In the genomic region with DNA sequence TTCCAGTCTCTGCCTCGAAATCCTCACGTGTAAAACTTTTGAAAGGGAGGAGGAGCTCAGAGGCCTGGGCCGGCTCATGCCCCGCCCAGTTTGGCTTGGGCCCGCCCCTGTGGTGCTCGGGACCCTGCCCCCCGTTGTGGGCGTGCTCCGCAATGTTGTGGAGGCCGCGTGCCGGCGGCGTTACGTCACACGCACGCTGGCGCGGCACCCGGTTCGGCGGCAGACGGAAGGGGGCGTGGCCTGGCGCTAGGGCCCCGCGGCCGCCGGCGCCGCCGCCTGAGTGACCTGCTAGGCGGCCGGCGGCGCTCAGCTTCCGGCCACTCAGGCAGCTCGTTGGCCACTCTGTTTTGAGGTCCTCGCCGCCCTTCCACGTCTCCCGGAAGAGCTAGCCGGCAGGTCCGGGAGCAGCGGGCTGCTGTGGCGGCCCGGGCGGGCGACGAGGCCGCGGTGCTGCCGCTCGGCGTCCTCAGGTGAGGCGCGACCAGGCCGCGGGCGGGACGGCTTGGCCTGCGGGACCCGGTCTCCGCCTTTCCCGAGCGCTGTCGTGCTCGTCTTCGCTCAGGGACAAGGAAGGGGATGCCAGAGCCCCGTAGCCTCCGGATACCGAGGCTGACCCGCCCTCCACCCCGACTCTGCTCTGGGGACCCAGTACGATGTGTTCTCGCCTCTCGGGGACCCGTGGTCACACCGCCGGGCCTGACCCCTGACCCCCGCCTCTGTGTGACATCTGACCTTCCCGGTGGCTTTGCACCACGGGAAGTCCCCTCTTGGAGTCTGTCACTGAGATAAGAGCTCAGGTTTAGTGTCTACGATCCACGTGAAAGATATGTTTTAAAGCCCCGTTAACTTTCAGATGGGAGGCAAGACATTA, we compare ENCODE assay signal across 8 mouse cellular contexts. TPM values are rescaled to one million over a fixed set of nuclear protein-coding genes. Genes with fewer than 3 reads are reported as not detected.
DNase-seq lines count a peak whose midpoint lies in the region; ATAC-seq and TF ChIP-seq lines count a peak whose summit lies in the region.

A gene (plus strand): TSS at position 242 of the 871 bp plus-strand sequence.

- H3K4me3 ChIP-seq in heart, embryonic 11.5 days (ENCODE audit: low read depth, low read length), result peak within 1 kb of the TSS; percentile 93
- H3K4me3 ChIP-seq in kidney, embryonic 16.5 days (ENCODE audit: low read length), result peak within 1 kb of the TSS; percentile 84
- peak within 1 kb of the TSS; percentile 95 for H3K4me3 ChIP-seq in liver, adult 2 months (ENCODE audit: insufficient read depth, low read depth, low read length)
- peak within 1 kb of the TSS; percentile 56 for H3K4me3 ChIP-seq in myocyte

- H3K27ac ChIP-seq in heart, embryonic 11.5 days (ENCODE audit: low read depth, low read length), result 0 out of 2 replicates have a peak within 1 kb of the TSS, but pooled peaks have one; percentile 35
- peak within 1 kb of the TSS; percentile 80 for H3K27ac ChIP-seq in kidney, embryonic 16.5 days (ENCODE audit: low read length)
- H3K27ac ChIP-seq in liver, adult 2 months (replicated peaks; ENCODE audit: insufficient read depth, low read depth, low read length), result peak within 1 kb of the TSS; percentile 86

- ATAC-seq in erythroblast, adult 5-6 weeks (replicated peaks; ENCODE audit: low FRiP score, poor library complexity, severe bottlenecking), result peak; percentile 98
- ATAC-seq in heart, embryonic 11.5 days (replicated peaks; ENCODE audit: insufficient number of reproducible peaks, low FRiP score, low TSS enrichment), result peak; percentile 99
- ATAC-seq in kidney, embryonic 16.5 days (ENCODE audit: low FRiP score, low TSS enrichment), result peak; percentile 99

- H3K27me3 ChIP-seq in heart, embryonic 11.5 days (ENCODE audit: control insufficient read depth, insufficient read depth, low read length), result no peaks in the 10 kb centered on the region
- no peaks in the 10 kb centered on the region for H3K27me3 ChIP-seq in kidney, embryonic 16.5 days (ENCODE audit: insufficient read depth, low read length)
- H3K27me3 ChIP-seq in liver, adult 2 months (ENCODE audit: control insufficient read depth, insufficient read depth, low read length), result no peaks in the 10 kb centered on the region
- H3K27me3 ChIP-seq in myocyte (ENCODE audit: control insufficient read depth, insufficient read depth, insufficient read length), result no peaks in the 10 kb centered on the region
- no peaks in the 10 kb centered on the region for H3K27me3 ChIP-seq in splenic B cell, adult 2 months (ENCODE audit: control insufficient read depth, insufficient read depth, low read length, poor library complexity, severe bottlenecking)

- H3K4me1 ChIP-seq in heart, embryonic 11.5 days (ENCODE audit: control insufficient read depth, insufficient read depth, low read length), result no peaks in the 10 kb centered on the region
- H3K4me1 ChIP-seq in kidney, embryonic 16.5 days (ENCODE audit: insufficient read depth, low read length), result 0 out of 2 replicates have a peak, but pooled peaks cover 7% of the 10 kb centered on the region
- peaks cover 4% of the 10 kb centered on the region for H3K4me1 ChIP-seq in liver, adult 2 months (ENCODE audit: control insufficient read depth, insufficient read depth, low read length)

- under 1% methylated on average over 85 of the region's 86 CpGs for WGBS in heart, embryonic 11.5 days (ENCODE audit: insufficient replicate concordance)
- under 1% methylated on average over 86 of the region's 86 CpGs for WGBS in kidney, embryonic 16.5 days
- WGBS in liver, adult 2 months, result under 1% methylated on average over 86 of the region's 86 CpGs

- TF ChIP-seq POLR2A in liver, adult 2 months (IDR thresholded peaks at IDR 0.05; ENCODE audit: extremely low read depth, insufficient read depth, low read length), result peak; percentile 71; the same call in 1 of the 2 replicates
- peak; percentile 91 for TF ChIP-seq POLR2A in myocyte (IDR thresholded peaks at IDR 0.05; ENCODE audit: insufficient read length, low read depth)

- H3K9ac ChIP-seq in heart, embryonic 11.5 days (ENCODE audit: low read depth, low read length), result peak within 1 kb of the TSS; percentile 88
- H3K9ac ChIP-seq in kidney, embryonic 16.5 days (replicated peaks; ENCODE audit: low read length), result peak within 1 kb of the TSS; percentile 83
- H3K9ac ChIP-seq in liver, adult 2 months (ENCODE audit: low read depth, low read length), result peak within 1 kb of the TSS; percentile 96

- TF ChIP-seq CTCF in liver, adult 2 months (IDR thresholded peaks at IDR 0.05; ENCODE audit: low read depth, low read length), result no peak

- peak within 1 kb of the TSS; percentile 52 for H3ac ChIP-seq in myocyte (ENCODE audit: control insufficient read depth, insufficient read length)

- peak within 1 kb of the TSS; percentile 81 for H3K4me2 ChIP-seq in heart, embryonic 11.5 days
- peak within 1 kb of the TSS; percentile 87 for H3K4me2 ChIP-seq in kidney, embryonic 16.5 days (replicated peaks; ENCODE audit: low read depth, low read length)
- H3K4me2 ChIP-seq in myocyte (ENCODE audit: low read depth), result peak within 1 kb of the TSS; percentile 71

- H3K9me3 ChIP-seq in heart, embryonic 11.5 days (replicated peaks; ENCODE audit: control insufficient read depth, low read length), result no peaks in the 10 kb centered on the region
- H3K9me3 ChIP-seq in kidney, embryonic 16.5 days (ENCODE audit: low read length), result no peaks in the 10 kb centered on the region

- H3K36me3 ChIP-seq in heart, embryonic 11.5 days (ENCODE audit: control insufficient read depth, insufficient read depth, low read length), result peaks cover 14% of the 10 kb centered on the region; the same call in 1 of the 2 replicates
- H3K36me3 ChIP-seq in kidney, embryonic 16.5 days (ENCODE audit: insufficient read depth, low read length), result peaks cover 13% of the 10 kb centered on the region
- peaks cover 17% of the 10 kb centered on the region for H3K36me3 ChIP-seq in liver, adult 2 months (ENCODE audit: control insufficient read depth, insufficient read depth, low read length)
- peaks cover 15% of the 10 kb centered on the region for H3K36me3 ChIP-seq in myocyte (ENCODE audit: control insufficient read depth, insufficient read depth)
- peaks cover 5% of the 10 kb centered on the region for H3K36me3 ChIP-seq in splenic B cell, adult 2 months (ENCODE audit: control insufficient read depth, insufficient read depth, low read length, poor library complexity, severe bottlenecking)

- peak; percentile 99 for DNase-seq in B cell, adult 2 months
- peak; percentile 98 for DNase-seq in brain, adult 2 months (ENCODE audit: low read depth, low spot score)
- peak; percentile 81 for DNase-seq in liver, adult 2 months (ENCODE audit: extremely low read depth, low read depth, low spot score)
- peak; percentile 98 for DNase-seq in splenic B cell, adult 2 months (ENCODE audit: low read depth, low spot score)

- no peaks in the 10 kb centered on the region for H3K79me2 ChIP-seq in liver, adult 2 months (ENCODE audit: control insufficient read depth, insufficient read depth, low read length)
- peaks cover 13% of the 10 kb centered on the region for H3K79me2 ChIP-seq in myocyte (ENCODE audit: control insufficient read depth, insufficient read depth)

TF ChIP-seq in myocyte, 11 proteins besides CTCF, POLR2A, EP300 and RAD21:
- TF ChIP-seq TCF3 (IDR thresholded peaks at IDR 0.05; ENCODE audit: insufficient read length, low read depth) (no peak), REST (IDR thresholded peaks at IDR 0.05; ENCODE audit: insufficient read depth, insufficient read length) (no peak), USF1 (IDR thresholded peaks at IDR 0.05; ENCODE audit: low read depth) (no peak), POLR2AphosphoS2 (IDR thresholded peaks at IDR 0.05; ENCODE audit: insufficient read length, low read depth) (peak; percentile 87), SRF (IDR thresholded peaks at IDR 0.05; ENCODE audit: control insufficient read depth, insufficient read length, low read depth) (no peak), CEBPB (IDR thresholded peaks at IDR 0.05; ENCODE audit: insufficient read depth, poor library complexity, severe bottlenecking) (no peak), MYOG (IDR thresholded peaks at IDR 0.05; ENCODE audit: control insufficient read depth in 1 of 3, insufficient read depth in 1 of 3, insufficient read length in 2 of 3, low read depth in 2 of 3) (peak in 1 of 3 experiments; percentile 19), MYOD1 (IDR thresholded peaks at IDR 0.05; ENCODE audit: control insufficient read depth in 1 of 3, insufficient read length in 2 of 3, low read depth in 2 of 3) (peak in 1 of 3 experiments; percentile 9), TCF12 (IDR thresholded peaks at IDR 0.05; ENCODE audit: insufficient read depth, poor library complexity, severe bottlenecking) (no peak), E2F4 (IDR thresholded peaks at IDR 0.05; ENCODE audit: insufficient read depth) (no peak), MAX (IDR thresholded peaks at IDR 0.05; ENCODE audit: low read depth) (no peak)

RNA-seq across cellular contexts. Expression of the gene that starts here (rescaled TPM):
- 13.2 and 15.0 TPM in 2 replicates for total RNA-seq in erythroblast, adult 5-6 weeks (2015; ENCODE audit: low replicate concordance)
- total RNA-seq in erythroblast, adult 5-6 weeks (2017; ENCODE audit: low replicate concordance), result 15.6 and 29.0 TPM in 2 replicates
- polyA plus RNA-seq in heart, embryonic 11.5 days (2014; fragmentation: Nextera tagmentation; extraction: Ambion mirVana), result 24.9 and 32.8 TPM in 2 replicates
- 35.6 and 37.8 TPM in 2 replicates for polyA plus RNA-seq in kidney, embryonic 16.5 days (2015; fragmentation: Nextera tagmentation; extraction: Ambion mirVana)
- 16.6 and 18.6 TPM in 2 replicates for total RNA-seq in liver, adult 2 months (2014; rRNA removed)
- polyA plus RNA-seq in liver, adult 2 months (2012; rRNA removed), result 6.8 and 7.8 TPM in 2 replicates
- 13.2 TPM for polyA plus RNA-seq in myocyte (2012; fragmentation: generic; extraction: Trizol)

Comparison
In these comparisons a context has a peak if more than half of its experiments do, and no peak if none do; other contexts are left out.
1. Peak in every context shown above with its lines: DNase-seq, ATAC-seq, H3K4me3 ChIP-seq and H3K27ac ChIP-seq.
2. H3K27ac ChIP-seq: peak in every context shown above with its lines; median percentile 86 in liver, adult 2 months; 80 in kidney, embryonic 16.5 days; 35 in heart, embryonic 11.5 days.